In genomic region chr9:67026061-67026460, GRCm38 (mm10) we compare ENCODE assay signal across 18 mouse cellular contexts. TPM values are rescaled to one million over a fixed set of nuclear protein-coding genes. Genes with fewer than 3 reads are reported as not detected.
DNase-seq lines count a peak whose midpoint lies in the region; ATAC-seq and TF ChIP-seq lines count a peak whose summit lies in the region.
"Had no signal": no experiment of that assay in that cellular context is flagged by ENCODE, and none has a peak within 500 bp of the region (broad histone marks: within the 10 kb centered on the region; RNA-seq: fewer than 3 reads in every experiment).

No protein-coding gene starts in this region.

- peak overlapping the region; percentile 7; the same call in 1 of the 2 replicates for H3K27ac ChIP-seq in embryonic facial prominence, embryonic 13.5 days
- H3K27ac ChIP-seq in embryonic facial prominence, embryonic 10.5 days (replicated peaks), result no peak overlapping the region
- H3K27ac ChIP-seq in intestine, embryonic 15.5 days, result 0 out of 2 replicates have a peak overlapping the region, but pooled peaks have one; percentile 38
- H3K27ac ChIP-seq in intestine, embryonic 16.5 days (ENCODE audit: low read length), result no peak overlapping the region
- peak overlapping the region; percentile 59 for H3K27ac ChIP-seq in olfactory bulb, adult 2 months (ENCODE audit: insufficient read depth, low read depth, low read length)
- H3K27ac ChIP-seq: forebrain, embryonic 10.5 days; stomach, postnatal 0 days had no signal

- 93% methylated on average over 7 of the region's 7 CpGs for WGBS in embryonic facial prominence, embryonic 13.5 days
- WGBS in embryonic facial prominence, embryonic 10.5 days, result 94% methylated on average over 7 of the region's 7 CpGs
- 87% methylated on average over 7 of the region's 7 CpGs for WGBS in intestine, embryonic 15.5 days
- 92% methylated on average over 7 of the region's 7 CpGs for WGBS in intestine, embryonic 16.5 days
- 92% methylated on average over 7 of the region's 7 CpGs for WGBS in olfactory bulb, adult 2 months

- DNase-seq in embryonic facial prominence, embryonic 10.5 days (ENCODE audit: low spot score), result no peak
- DNase-seq in heart, postnatal 4 days, result peak; percentile 54
- DNase-seq in left cerebral cortex, adult 11 months (ENCODE audit: low spot score), result no peak
- no peak for DNase-seq in urinary bladder, postnatal 25 days (ENCODE audit: low spot score)
- DNase-seq: adrenal gland, postnatal 25 days; cerebellum, adult 9-11 months; kidney, adult 9 months; lung, postnatal 14 days; right cerebral cortex, adult 18-20 months; thymus, postnatal 36 days had no signal

- H3K4me2 ChIP-seq in embryonic facial prominence, embryonic 13.5 days, result no peak overlapping the region
- H3K4me2 ChIP-seq in intestine, embryonic 15.5 days (replicated peaks), result no peak overlapping the region
- H3K4me2 ChIP-seq in intestine, embryonic 16.5 days (ENCODE audit: low read depth, low read length), result no peak overlapping the region
- H3K4me2 ChIP-seq: midbrain, embryonic 11.5 days had no signal

- TF ChIP-seq CTCF in olfactory bulb, adult 2 months (IDR thresholded peaks at IDR 0.05; ENCODE audit: insufficient read depth, low read depth, low read length), result no peak

- H3K27me3 ChIP-seq in embryonic facial prominence, embryonic 13.5 days, result no peaks in the 10 kb centered on the region
- H3K27me3 ChIP-seq in embryonic facial prominence, embryonic 10.5 days (replicated peaks; ENCODE audit: low read depth, poor library complexity, severe bottlenecking), result no peaks in the 10 kb centered on the region
- H3K27me3 ChIP-seq in intestine, embryonic 15.5 days (replicated peaks), result no peaks in the 10 kb centered on the region
- no peaks in the 10 kb centered on the region for H3K27me3 ChIP-seq in intestine, embryonic 16.5 days (replicated peaks; ENCODE audit: control insufficient read depth, insufficient read depth, low read length)

- no peaks in the 10 kb centered on the region for H3K9me3 ChIP-seq in embryonic facial prominence, embryonic 13.5 days
- H3K9me3 ChIP-seq in embryonic facial prominence, embryonic 10.5 days, result no peaks in the 10 kb centered on the region
- no peaks in the 10 kb centered on the region for H3K9me3 ChIP-seq in intestine, embryonic 15.5 days
- H3K9me3 ChIP-seq in intestine, embryonic 16.5 days (ENCODE audit: control insufficient read depth, low read length), result no peaks in the 10 kb centered on the region
- H3K9me3 ChIP-seq: forebrain, embryonic 10.5 days had no signal

- no peak overlapping the region for H3K9ac ChIP-seq in embryonic facial prominence, embryonic 13.5 days
- H3K9ac ChIP-seq in intestine, embryonic 15.5 days, result no peak overlapping the region
- no peak overlapping the region for H3K9ac ChIP-seq in intestine, embryonic 16.5 days (ENCODE audit: low read depth, low read length)

- peaks cover 94% of the 10 kb centered on the region for H3K36me3 ChIP-seq in embryonic facial prominence, embryonic 13.5 days
- peaks cover 98% of the 10 kb centered on the region for H3K36me3 ChIP-seq in embryonic facial prominence, embryonic 10.5 days (replicated peaks)
- H3K36me3 ChIP-seq in intestine, embryonic 15.5 days, result peaks cover 64% of the 10 kb centered on the region
- peaks cover 24% of the 10 kb centered on the region for H3K36me3 ChIP-seq in intestine, embryonic 16.5 days (ENCODE audit: control insufficient read depth, insufficient read depth, low read length)

- TF ChIP-seq POLR2A in olfactory bulb, adult 2 months (IDR thresholded peaks at IDR 0.05; ENCODE audit: insufficient read depth, low read depth, low read length), result no peak

- H3K4me1 ChIP-seq in embryonic facial prominence, embryonic 13.5 days, result peaks cover 9% of the 10 kb centered on the region; the same call in 1 of the 2 replicates
- no peaks in the 10 kb centered on the region for H3K4me1 ChIP-seq in embryonic facial prominence, embryonic 10.5 days
- peaks cover 8% of the 10 kb centered on the region; the same call in 1 of the 2 replicates for H3K4me1 ChIP-seq in intestine, embryonic 15.5 days (replicated peaks)
- peaks cover 11% of the 10 kb centered on the region for H3K4me1 ChIP-seq in intestine, embryonic 16.5 days (ENCODE audit: control insufficient read depth, insufficient read depth, low read length)
- peaks cover 23% of the 10 kb centered on the region for H3K4me1 ChIP-seq in olfactory bulb, adult 2 months (ENCODE audit: control insufficient read depth, insufficient read depth, low read length)
- H3K4me1 ChIP-seq: forebrain, embryonic 10.5 days had no signal

- no peak overlapping the region for H3K4me3 ChIP-seq in embryonic facial prominence, embryonic 13.5 days
- no peak overlapping the region for H3K4me3 ChIP-seq in embryonic facial prominence, embryonic 10.5 days
- H3K4me3 ChIP-seq in intestine, embryonic 15.5 days (replicated peaks), result no peak overlapping the region
- no peak overlapping the region for H3K4me3 ChIP-seq in intestine, embryonic 16.5 days (ENCODE audit: low read length)
- H3K4me3 ChIP-seq in olfactory bulb, adult 2 months (ENCODE audit: insufficient read depth, low read depth, low read length), result no peak overlapping the region
- H3K4me3 ChIP-seq: forebrain, embryonic 10.5 days had no signal

- ATAC-seq in embryonic facial prominence, embryonic 13.5 days (ENCODE audit: insufficient number of reproducible peaks, insufficient read depth, low FRiP score, low TSS enrichment, low read depth), result no peak
- no peak for ATAC-seq in intestine, embryonic 15.5 days
- no peak for ATAC-seq in intestine, embryonic 16.5 days
- ATAC-seq: hindbrain, embryonic 16.5 days had no signal

RNA-seq across cellular contexts. Expression of gene Tpm1, which starts 23.1 kb away (rescaled TPM):
- 818 and 902 TPM in 2 replicates for polyA plus RNA-seq in embryonic facial prominence, embryonic 13.5 days (2015; fragmentation: Nextera tagmentation; extraction: Ambion mirVana)
- polyA plus RNA-seq in embryonic facial prominence, embryonic 10.5 days (2016; fragmentation: Nextera tagmentation; extraction: Ambion mirVana), result 331 and 369 TPM in 2 replicates
- polyA plus RNA-seq in intestine, embryonic 15.5 days (2015; fragmentation: Nextera tagmentation; extraction: Ambion mirVana), result 994 and 1,099 TPM in 2 replicates
- 1,080 and 1,114 TPM in 2 replicates for polyA plus RNA-seq in intestine, embryonic 16.5 days (2015; fragmentation: Nextera tagmentation; extraction: Ambion mirVana)
- 1,000 to 10,000 TPM; 7,269 to 8,107 TPM for total RNA-seq in heart, postnatal 4 days (2021)
- not detected in 2 replicates for polyA plus RNA-seq in olfactory bulb, adult 2 months (2012; ENCODE audit: insufficient read depth, insufficient read length, low replicate concordance, missing spikeins)

RNA-seq across cellular contexts. Expression of gene Lactb, which starts 50.8 kb away (rescaled TPM):
- polyA plus RNA-seq in embryonic facial prominence, embryonic 13.5 days (2015; fragmentation: Nextera tagmentation; extraction: Ambion mirVana), result 9.1 and 9.3 TPM in 2 replicates
- 9.0 and 9.8 TPM in 2 replicates for polyA plus RNA-seq in embryonic facial prominence, embryonic 10.5 days (2016; fragmentation: Nextera tagmentation; extraction: Ambion mirVana)
- polyA plus RNA-seq in intestine, embryonic 15.5 days (2015; fragmentation: Nextera tagmentation; extraction: Ambion mirVana), result 7.2 and 8.2 TPM in 2 replicates
- polyA plus RNA-seq in intestine, embryonic 16.5 days (2015; fragmentation: Nextera tagmentation; extraction: Ambion mirVana), result 5.6 and 6.7 TPM in 2 replicates
- total RNA-seq in heart, postnatal 4 days (2021), result 10 to 100 TPM; 20.9 to 21.6 TPM
- polyA plus RNA-seq in olfactory bulb, adult 2 months (2012; ENCODE audit: insufficient read depth, insufficient read length, low replicate concordance, missing spikeins), result not detected in 2 replicates

Comparison
In these comparisons a context has a peak if more than half of its experiments do, and no peak if none do; other contexts are left out.
1. H3K27ac ChIP-seq: peak in embryonic facial prominence, embryonic 13.5 days (single experiment), intestine, embryonic 15.5 days (single experiment) and olfactory bulb, adult 2 months (single experiment); none in embryonic facial prominence, embryonic 10.5 days (single experiment) and intestine, embryonic 16.5 days (single experiment).